Mouse (Mus musculus) hindbrain, embryonic 16.5 days (tissue): ENCODE data around the gene Usp43. TPM values are rescaled to one million over a fixed set of nuclear protein-coding genes. Genes with fewer than 3 reads are reported as not detected.

Experiments
- ATAC-seq: fragments of 200-750 bp; cut with Nextera tagmentation; 2 replicates; pipeline ENCODE4 v1.8.0; 2017; ENCODE audit warnings: moderate TSS enrichment, moderate library complexity
- H3K27ac ChIP-seq: fragments of 300-500 bp; sonication (generic); 2 replicates; pipeline ENCODE4 v1.5.1; 2014; ENCODE audit warnings: low read depth, mild to moderate bottlenecking, control low read depth, low read length, moderate library complexity
- H3K27me3 ChIP-seq: fragments of 300-500 bp; sonication (generic); replicated peaks from 2 replicates; pipeline ENCODE4 v1.6.1; 2014; ENCODE audit warnings: low read length; ENCODE audit not compliant: control insufficient read depth, insufficient read depth
- H3K36me3 ChIP-seq: fragments of 300-500 bp; sonication (generic); 2 replicates; pipeline ENCODE4 v1.6.1; 2014; ENCODE audit warnings: mild to moderate bottlenecking, low read length, moderate library complexity, mixed read lengths; ENCODE audit not compliant: control insufficient read depth, insufficient read depth
- H3K4me1 ChIP-seq: fragments of 300-500 bp; sonication (generic); 2 replicates; pipeline ENCODE4 v1.6.1; 2014; ENCODE audit warnings: low read depth, low read length; ENCODE audit not compliant: control insufficient read depth, insufficient read depth
- H3K4me2 ChIP-seq: fragments of 300-500 bp; sonication (generic); 2 replicates; pipeline ENCODE4 v1.6.1; 2014; ENCODE audit warnings: mild to moderate bottlenecking, low read length, control low read depth, moderate library complexity
- H3K4me3 ChIP-seq: fragments of 300-500 bp; sonication (generic); 2 replicates; pipeline ENCODE4 v1.5.1; 2014; ENCODE audit warnings: mild to moderate bottlenecking, low read length, control low read depth, moderate library complexity
- H3K9ac ChIP-seq: fragments of 300-500 bp; sonication (generic); 2 replicates; pipeline ENCODE4 v1.6.1; 2014; ENCODE audit warnings: low read depth, mild to moderate bottlenecking, control low read depth, low read length, moderate library complexity
- H3K9me3 ChIP-seq: fragments of 300-500 bp; sonication (generic); 2 replicates; pipeline ENCODE4 v1.6.1; 2014; ENCODE audit warnings: mild to moderate bottlenecking, low read length, moderate library complexity; ENCODE audit not compliant: control insufficient read depth
- WGBS: fragments of 180-500 bp; shearing (Covaris S2); extraction: QIAGEN DNeasy Blood & Tissue Kit; methylation state at CpG from one replicate; pipeline ENCODE4 v1.1.7; 2014; 5-methylcytosine and 5-hydroxymethylcytosine counted together
- polyA plus RNA-seq: library from polyadenylated mRNA; unstranded; fragments of >200 nt; fragmentation: Nextera tagmentation; extraction: Ambion mirVana; gene quantifications from 2 replicates; pipeline ENCODE4 v1.2.1, GENCODE M21; 2015

Usp43 gene
- polyA plus RNA-seq, 1 experiment from 2014 or later: 0.64 TPM

DNA sequence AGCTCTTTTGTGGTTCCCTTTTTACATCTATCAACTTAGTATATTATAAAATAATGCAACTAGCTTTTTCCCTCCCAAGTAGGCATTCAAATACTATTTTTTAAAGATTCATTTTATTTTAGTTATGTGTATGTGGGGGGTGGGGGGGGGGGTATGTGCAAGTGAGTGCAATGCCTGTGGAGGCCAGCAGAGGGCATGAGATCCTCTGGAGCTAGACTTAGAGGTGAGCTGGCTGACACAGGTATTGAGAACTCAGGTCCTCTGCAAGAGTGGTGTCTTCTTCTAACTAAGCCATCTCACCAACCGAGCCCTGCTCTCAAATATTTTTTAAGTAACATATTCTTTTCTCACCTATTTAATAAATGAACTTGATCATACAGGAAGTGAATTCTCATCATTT is 116.4 kb downstream of the Usp43 start:
- no peak overlapping the region for H3K27ac ChIP-seq
- H3K9me3 ChIP-seq: no peaks in the 10 kb centered on the region
- H3K4me1 ChIP-seq: no peaks in the 10 kb centered on the region
- no peak overlapping the region for H3K4me2 ChIP-seq
- H3K4me3 ChIP-seq: no peak overlapping the region
- H3K9ac ChIP-seq: no peak overlapping the region
- 89% methylated on average over 1 of the region's 1 CpGs for WGBS
- no peaks in the 10 kb centered on the region for H3K36me3 ChIP-seq
- no peaks in the 10 kb centered on the region for H3K27me3 ChIP-seq
- ATAC-seq: no peak

Other genes with a start within 250 kb of the Usp43 start
- gene Rcvrn, start 226.8 kb downstream of the Usp43 start, polyA plus RNA-seq: not detected in 2 replicates
- 0.02 and 0.05 TPM in 2 replicates for gene Glp2r, start 151.0 kb downstream of the Usp43 start, polyA plus RNA-seq
- gene Gsg1l2, start 147.5 kb downstream of the Usp43 start, polyA plus RNA-seq: 0.22 and 0.26 TPM in 2 replicates
- 0.82 TPM in 1 of 2 replicates, not detected in the other for gene Dhrs7c, start 124.0 kb downstream of the Usp43 start, polyA plus RNA-seq
- 6.4 and 7.1 TPM in 2 replicates for gene Cfap52, start 43.5 kb upstream of the Usp43 start, polyA plus RNA-seq
- 60.1 and 61.6 TPM in 2 replicates for gene Stx8, start 44.0 kb upstream of the Usp43 start, polyA plus RNA-seq